15 mouse cellular contexts compared by ENCODE assay signal in genomic region chr15:36874555-36874954, GRCm38 (mm10).
A peak's percentile ranks its signal among the peaks of the same experiment; 100 is the strongest.
DNase-seq lines count a peak whose midpoint lies in the region; ATAC-seq and TF ChIP-seq lines count a peak whose summit lies in the region.
"Had no signal": no experiment of that assay in that cellular context is flagged by ENCODE, and none has a peak within 500 bp of the region (broad histone marks: within the 10 kb centered on the region; RNA-seq: fewer than 3 reads in every experiment).

No protein-coding gene starts in this region.

- H3K4me3 ChIP-seq in heart, embryonic 16.5 days (ENCODE audit: low read length): no peak overlapping the region
- H3K4me3 ChIP-seq in lung, embryonic 16.5 days (ENCODE audit: low read length): no peak overlapping the region
- H3K4me3 ChIP-seq in lung, adult 2 months (replicated peaks; ENCODE audit: extremely low read depth, low read depth, low read length): no peak overlapping the region
- H3K4me3 ChIP-seq in embryonic facial prominence, embryonic 14.5 days (ENCODE audit: low read depth, low read length): no peak overlapping the region
- H3K4me3 ChIP-seq in midbrain, embryonic 14.5 days (replicated peaks; ENCODE audit: low read depth, low read length): no peak overlapping the region
- H3K4me3 ChIP-seq in forebrain, embryonic 16.5 days (replicated peaks; ENCODE audit: low read length): no peak overlapping the region
- H3K4me3 ChIP-seq: layer of hippocampus, adult 2 months had no signal

- H3K9ac ChIP-seq in heart, embryonic 16.5 days (ENCODE audit: low read length): peak overlapping the region; percentile 52; the same call in 1 of the 2 replicates
- no peak overlapping the region for H3K9ac ChIP-seq in lung, embryonic 16.5 days (ENCODE audit: low read length)
- H3K9ac ChIP-seq in embryonic facial prominence, embryonic 14.5 days (ENCODE audit: low read depth, low read length): no peak overlapping the region
- H3K9ac ChIP-seq in midbrain, embryonic 14.5 days (replicated peaks; ENCODE audit: low read length): no peak overlapping the region; the same call in 1 of the 2 replicates
- H3K9ac ChIP-seq in forebrain, embryonic 16.5 days (replicated peaks; ENCODE audit: low read depth, low read length): no peak overlapping the region

- H3K4me2 ChIP-seq in heart, embryonic 16.5 days (ENCODE audit: low read depth, low read length): no peak overlapping the region
- no peak overlapping the region for H3K4me2 ChIP-seq in lung, embryonic 16.5 days (ENCODE audit: low read depth, low read length)
- H3K4me2 ChIP-seq in embryonic facial prominence, embryonic 14.5 days (ENCODE audit: low read depth, low read length): no peak overlapping the region
- H3K4me2 ChIP-seq in midbrain, embryonic 14.5 days (ENCODE audit: low read length): no peak overlapping the region
- H3K4me2 ChIP-seq in forebrain, embryonic 16.5 days (ENCODE audit: low read length): no peak overlapping the region
- H3K4me2 ChIP-seq: liver, embryonic 11.5 days had no signal

- TF ChIP-seq POLR2A in lung, adult 2 months (IDR thresholded peaks at IDR 0.05; ENCODE audit: borderline replicate concordance, extremely low read depth, low read depth, low read length): no peak

- H3K4me1 ChIP-seq in heart, embryonic 16.5 days (ENCODE audit: control insufficient read depth, insufficient read depth, low read length): peaks cover 50% of the 10 kb centered on the region
- H3K4me1 ChIP-seq in lung, embryonic 16.5 days (replicated peaks; ENCODE audit: control insufficient read depth, insufficient read depth, low read length): peaks cover 39% of the 10 kb centered on the region
- H3K4me1 ChIP-seq in lung, adult 2 months (ENCODE audit: control insufficient read depth, insufficient read depth, low read length): peaks cover 28% of the 10 kb centered on the region
- peaks cover 24% of the 10 kb centered on the region for H3K4me1 ChIP-seq in embryonic facial prominence, embryonic 14.5 days (ENCODE audit: control insufficient read depth, insufficient read depth, low read length)
- H3K4me1 ChIP-seq in midbrain, embryonic 14.5 days (ENCODE audit: control insufficient read depth, insufficient read depth, low read length): peaks cover 30% of the 10 kb centered on the region
- H3K4me1 ChIP-seq in forebrain, embryonic 16.5 days (replicated peaks; ENCODE audit: control insufficient read depth, insufficient read depth, low read length): peaks cover 11% of the 10 kb centered on the region

- no peak for ATAC-seq in heart, embryonic 16.5 days (replicated peaks; ENCODE audit: extremely low read depth, insufficient read depth, low FRiP score)
- no peak for ATAC-seq in lung, embryonic 16.5 days (ENCODE audit: low read depth)
- ATAC-seq in embryonic facial prominence, embryonic 14.5 days (ENCODE audit: low read depth): no peak
- ATAC-seq in midbrain, embryonic 14.5 days (ENCODE audit: low FRiP score, low TSS enrichment): no peak
- no peak for ATAC-seq in forebrain, embryonic 16.5 days
- ATAC-seq: intestine, postnatal 0 days had no signal

- TF ChIP-seq CTCF in lung, adult 2 months (IDR thresholded peaks at IDR 0.05; ENCODE audit: insufficient read depth, low read length): no peak

- H3K9me3 ChIP-seq in heart, embryonic 16.5 days (replicated peaks; ENCODE audit: control insufficient read depth, low read length): no peaks in the 10 kb centered on the region
- H3K9me3 ChIP-seq in lung, embryonic 16.5 days (ENCODE audit: control insufficient read depth, low read length): no peaks in the 10 kb centered on the region
- H3K9me3 ChIP-seq in embryonic facial prominence, embryonic 14.5 days (ENCODE audit: control insufficient read depth, low read length): no peaks in the 10 kb centered on the region
- no peaks in the 10 kb centered on the region for H3K9me3 ChIP-seq in midbrain, embryonic 14.5 days (ENCODE audit: control insufficient read depth, low read length)
- H3K9me3 ChIP-seq in forebrain, embryonic 16.5 days (ENCODE audit: control insufficient read depth, low read length): no peaks in the 10 kb centered on the region
- H3K9me3 ChIP-seq: G1E had no signal

- DNase-seq in heart, postnatal 14 days: no peak
- DNase-seq in lung, adult 2 months: no peak
- no peak for DNase-seq in embryonic facial prominence, embryonic 14.5 days (ENCODE audit: low spot score)
- no peak for DNase-seq in midbrain, embryonic 14.5 days
- DNase-seq: adrenal gland, postnatal 25 days; gastrocnemius, postnatal 10 days; right cerebral cortex, postnatal 25 days; thymus, adult 2 months had no signal

- H3K27me3 ChIP-seq in heart, embryonic 16.5 days (ENCODE audit: control insufficient read depth, insufficient read depth, low read length): no peaks in the 10 kb centered on the region
- H3K27me3 ChIP-seq in lung, embryonic 16.5 days (ENCODE audit: control insufficient read depth, insufficient read depth, low read depth, low read length): no peaks in the 10 kb centered on the region
- H3K27me3 ChIP-seq in embryonic facial prominence, embryonic 14.5 days (replicated peaks; ENCODE audit: control insufficient read depth, insufficient read depth, low read length): no peaks in the 10 kb centered on the region
- no peaks in the 10 kb centered on the region for H3K27me3 ChIP-seq in midbrain, embryonic 14.5 days (ENCODE audit: control insufficient read depth, insufficient read depth, low read length)
- no peaks in the 10 kb centered on the region for H3K27me3 ChIP-seq in forebrain, embryonic 16.5 days (replicated peaks; ENCODE audit: control insufficient read depth, insufficient read depth, low read length)

- H3K27ac ChIP-seq in heart, embryonic 16.5 days (ENCODE audit: low read length): peak overlapping the region; percentile 90
- H3K27ac ChIP-seq in lung, embryonic 16.5 days (ENCODE audit: low read length): peak overlapping the region; percentile 87
- H3K27ac ChIP-seq in embryonic facial prominence, embryonic 14.5 days (replicated peaks; ENCODE audit: low read depth, low read length): 0 out of 2 replicates have a peak overlapping the region, but pooled peaks have one; percentile 73
- peak overlapping the region; percentile 66 for H3K27ac ChIP-seq in midbrain, embryonic 14.5 days (replicated peaks; ENCODE audit: low read depth, low read length)
- no peak overlapping the region for H3K27ac ChIP-seq in forebrain, embryonic 16.5 days (ENCODE audit: low read length)

- intact Hi-C loops in heart, postnatal 14 days (cut with DNase I): no loop called here

- WGBS in heart, embryonic 16.5 days: 84% methylated on average over 4 of the region's 4 CpGs
- 62% methylated on average over 4 of the region's 4 CpGs for WGBS in lung, embryonic 16.5 days
- WGBS in lung, adult 2 months: 67% methylated on average over 4 of the region's 4 CpGs
- WGBS in embryonic facial prominence, embryonic 14.5 days: 66% methylated on average over 4 of the region's 4 CpGs
- WGBS in midbrain, embryonic 14.5 days: 73% methylated on average over 4 of the region's 4 CpGs
- 85% methylated on average over 4 of the region's 4 CpGs for WGBS in forebrain, embryonic 16.5 days

- no peaks in the 10 kb centered on the region for H3K36me3 ChIP-seq in heart, embryonic 16.5 days (ENCODE audit: control insufficient read depth, insufficient read depth)
- H3K36me3 ChIP-seq in lung, embryonic 16.5 days (ENCODE audit: control insufficient read depth, insufficient read depth, low read length): no peaks in the 10 kb centered on the region
- no peaks in the 10 kb centered on the region for H3K36me3 ChIP-seq in embryonic facial prominence, embryonic 14.5 days (ENCODE audit: control insufficient read depth, insufficient read depth, low read length)
- H3K36me3 ChIP-seq in midbrain, embryonic 14.5 days (ENCODE audit: control insufficient read depth, insufficient read depth, low read length): no peaks in the 10 kb centered on the region
- H3K36me3 ChIP-seq in forebrain, embryonic 16.5 days (ENCODE audit: control insufficient read depth, insufficient read depth): no peaks in the 10 kb centered on the region
